Mouse (Mus musculus) ovary, adult 18-20 months (tissue): ENCODE data around the gene Prr12.

ENCODE experiments used
- DNase-seq: peaks from one replicate; pipeline ENCODE4 v3.0.0; 2022; ENCODE audit warnings: low spot score, mixed read lengths

Prr12 gene

GRCm38 (mm10) chr7:45050945-45051600 is 1.6 kb downstream of the Prr12 start:
- DNase-seq: peak; percentile 68

- no peak for DNase-seq
These were observed 3.6 kb downstream of the Prr12 start for GRCm38 (mm10) chr7:45048923-45049657.

- no peak for DNase-seq
These were observed 4.4 kb downstream of the Prr12 start for GRCm38 (mm10) chr7:45048001-45048890.

- DNase-seq: no peak
These were observed 5.2 kb downstream of the Prr12 start for GRCm38 (mm10) chr7:45047491-45047890.

GRCm38 (mm10) chr7:45046853-45047350 is 5.8 kb downstream of the Prr12 start:
- DNase-seq: no peak

GRCm38 (mm10) chr7:45045741-45046140 is 6.9 kb downstream of the Prr12 start:
- DNase-seq: no peak

GRCm38 (mm10) chr7:45043307-45043706 is 9.4 kb downstream of the Prr12 start:
- DNase-seq: no peak

- no peak for DNase-seq
These were observed 11.8 kb downstream of the Prr12 start for GRCm38 (mm10) chr7:45040851-45041250.

GRCm38 (mm10) chr7:45038411-45038810 is 14.3 kb downstream of the Prr12 start:
- no peak for DNase-seq

GRCm38 (mm10) chr7:45037720-45038361 is 14.8 kb downstream of the Prr12 start:
- DNase-seq: no peak

GRCm38 (mm10) chr7:45036702-45037101 is 16.0 kb downstream of the Prr12 start:
- DNase-seq: no peak

GRCm38 (mm10) chr7:45035631-45036030 is 17.1 kb downstream of the Prr12 start:
- no peak for DNase-seq

GRCm38 (mm10) chr7:45033722-45034359 is 18.8 kb downstream of the Prr12 start:
- DNase-seq: no peak

- DNase-seq: no peak
These were observed 21.8 kb downstream of the Prr12 start for GRCm38 (mm10) chr7:45030857-45031256.

GRCm38 (mm10) chr7:45029995-45030394 is 22.7 kb downstream of the Prr12 start:
- no peak for DNase-seq

- no peak for DNase-seq
These were observed 24.3 kb downstream of the Prr12 start for GRCm38 (mm10) chr7:45028351-45028750.

GRCm38 (mm10) chr7:45027761-45028160 is 24.9 kb downstream of the Prr12 start:
- no peak for DNase-seq

- no peak for DNase-seq
These were observed 26.4 kb downstream of the Prr12 start for GRCm38 (mm10) chr7:45026256-45026655.

- DNase-seq: no peak
These were observed 27.0 kb downstream of the Prr12 start for GRCm38 (mm10) chr7:45025601-45026220.

GRCm38 (mm10) chr7:45024281-45025248 is 28.1 kb downstream of the Prr12 start:
- DNase-seq: no peak
